Mouse (Mus musculus) heart, embryonic 11.5 days (tissue): Measurements from ENCODE around the gene Rassf10. TPM values are rescaled to one million over a fixed set of nuclear protein-coding genes. Genes with fewer than 3 reads are reported as not detected.
"Not testable (repeated sequence)": the region's sequence is repeated elsewhere in the genome, so short reads cannot be mapped to it uniquely, and the experiment has no call there.

Source experiments
- ATAC-seq: fragments of 200-750 bp; cut with Nextera tagmentation; replicated peaks from 2 replicates; pipeline ENCODE4 v1.8.0; 2017; ENCODE audit warnings: moderate library complexity; ENCODE audit not compliant: insufficient number of reproducible peaks, low FRiP score, low TSS enrichment
- H3K27ac ChIP-seq: fragments of 300-500 bp; sonication (generic); 2 replicates; pipeline ENCODE4 v1.5.1; 2014; ENCODE audit warnings: mild to moderate bottlenecking, low read depth, low read length
- H3K27me3 ChIP-seq: fragments of 300-500 bp; sonication (generic); 2 replicates; pipeline ENCODE4 v1.6.1; 2014; ENCODE audit warnings: mild to moderate bottlenecking, low read length, mixed read lengths; ENCODE audit not compliant: control insufficient read depth, insufficient read depth
- H3K36me3 ChIP-seq: fragments of 300-500 bp; sonication (generic); 2 replicates; pipeline ENCODE4 v1.6.1; 2014; ENCODE audit warnings: mild to moderate bottlenecking, low read length, moderate library complexity, mixed read lengths; ENCODE audit not compliant: control insufficient read depth, insufficient read depth
- H3K4me1 ChIP-seq: fragments of 300-500 bp; sonication (generic); 2 replicates; pipeline ENCODE4 v1.6.1; 2014; ENCODE audit warnings: low read length; ENCODE audit not compliant: control insufficient read depth, insufficient read depth
- H3K4me2 ChIP-seq: fragments of 300-500 bp; sonication (generic); 2 replicates; pipeline ENCODE4 v1.6.1; 2014; ENCODE audit warnings: mild to moderate bottlenecking, moderate library complexity
- H3K4me3 ChIP-seq: fragments of 300-500 bp; sonication (generic); 2 replicates; pipeline ENCODE4 v1.5.1; 2014; ENCODE audit warnings: low read depth, low read length
- H3K9ac ChIP-seq: fragments of 300-500 bp; sonication (generic); 2 replicates; pipeline ENCODE4 v1.6.1; 2014; ENCODE audit warnings: mild to moderate bottlenecking, low read depth, low read length, moderate library complexity
- H3K9me3 ChIP-seq: fragments of 300-500 bp; sonication (generic); replicated peaks from 2 replicates; pipeline ENCODE4 v1.6.1; 2016; ENCODE audit warnings: low read length; ENCODE audit not compliant: control insufficient read depth
- WGBS: fragments of 180-500 bp; shearing (Covaris S2); extraction: QIAGEN DNeasy Blood & Tissue Kit; methylation state at CpG from one replicate; pipeline ENCODE4 v1.1.7; 2014; ENCODE audit not compliant: insufficient replicate concordance; 5-methylcytosine and 5-hydroxymethylcytosine counted together
- polyA plus RNA-seq: library from polyadenylated mRNA; unstranded; fragments of >200 nt; fragmentation: Nextera tagmentation; extraction: Ambion mirVana; gene quantifications from 2 replicates; pipeline ENCODE4 v1.2.1, GENCODE M21; 2014

Rassf10 gene
- polyA plus RNA-seq, 1 experiment from 2014 or later = 1.8 TPM

GRCm38 (mm10) chr7:112919845-112920244, 33.9 kb upstream of the Rassf10 start:
- H3K4me1 ChIP-seq = peaks cover 6% of the 10 kb centered on the region
- no peaks in the 10 kb centered on the region for H3K36me3 ChIP-seq
- no peak overlapping the region for H3K9ac ChIP-seq
- no peak overlapping the region for H3K27ac ChIP-seq
- WGBS = under 1% methylated on average over 4 of the region's 4 CpGs
- ATAC-seq = no peak
- no peak overlapping the region for H3K4me2 ChIP-seq
- H3K4me3 ChIP-seq = no peak overlapping the region
- H3K27me3 ChIP-seq = peaks cover 4% of the 10 kb centered on the region; the same call in 1 of the 2 replicates
- no peaks in the 10 kb centered on the region for H3K9me3 ChIP-seq

GRCm38 (mm10) chr7:112922801-112923200, 31.0 kb upstream of the Rassf10 start:
- Histone ChIP-seq H3K27ac (no peak overlapping the region), H3K9ac (no peak overlapping the region), H3K36me3 (no peaks in the 10 kb centered on the region), H3K4me1 (peaks cover 6% of the 10 kb centered on the region), H3K9me3 (no peaks in the 10 kb centered on the region), H3K27me3 (peaks cover 7% of the 10 kb centered on the region; the same call in 1 of the 2 replicates), H3K4me3 (no peak overlapping the region), H3K4me2 (no peak overlapping the region)
- WGBS = 59% methylated on average over 4 of the region's 4 CpGs
- no peak for ATAC-seq

GRCm38 (mm10) chr7:112923712-112924111, 30.1 kb upstream of the Rassf10 start:
- ATAC-seq = no peak
- no peak overlapping the region for H3K4me3 ChIP-seq
- H3K27ac ChIP-seq = no peak overlapping the region
- H3K9me3 ChIP-seq = no peaks in the 10 kb centered on the region
- WGBS = 56% methylated on average over 3 of the region's 3 CpGs
- H3K36me3 ChIP-seq = no peaks in the 10 kb centered on the region
- H3K27me3 ChIP-seq = peaks cover 7% of the 10 kb centered on the region; the same call in 1 of the 2 replicates
- no peak overlapping the region for H3K4me2 ChIP-seq
- peaks cover under 1% of the 10 kb centered on the region for H3K4me1 ChIP-seq
- H3K9ac ChIP-seq = no peak overlapping the region

DNA sequence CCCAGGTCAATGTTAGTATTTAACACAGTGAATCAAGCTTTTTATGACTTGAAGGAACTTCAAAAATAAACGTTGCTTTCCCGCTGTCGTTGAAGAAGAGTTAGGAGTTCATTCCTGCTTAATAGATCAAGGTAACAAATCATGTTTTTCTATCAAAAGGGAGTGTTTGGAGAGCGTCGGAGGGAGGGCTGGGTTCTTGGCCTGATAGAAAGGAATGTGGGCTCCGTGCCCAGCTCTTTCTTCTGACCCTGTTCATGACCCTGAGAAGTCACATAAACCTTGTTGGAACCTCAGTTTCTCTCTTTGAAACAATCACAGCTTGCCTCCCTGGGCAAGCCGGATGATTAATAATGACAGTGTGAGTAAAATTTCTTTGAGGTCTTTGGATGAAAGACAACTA, 23.1 kb upstream of the Rassf10 start:
- no peak overlapping the region for H3K4me2 ChIP-seq
- 0 out of 2 replicates have a peak, but pooled peaks cover 4% of the 10 kb centered on the region for H3K4me1 ChIP-seq
- 44% methylated on average over 7 of the region's 7 CpGs for WGBS
- H3K9ac ChIP-seq = no peak overlapping the region
- H3K27me3 ChIP-seq = no peaks in the 10 kb centered on the region
- no peak overlapping the region for H3K4me3 ChIP-seq
- no peaks in the 10 kb centered on the region for H3K9me3 ChIP-seq
- ATAC-seq = no peak
- no peaks in the 10 kb centered on the region for H3K36me3 ChIP-seq
- no peak overlapping the region for H3K27ac ChIP-seq

GRCm38 (mm10) chr7:112935876-112936275, 17.9 kb upstream of the Rassf10 start:
- not testable (repeated sequence) for H3K4me2 ChIP-seq, ATAC-seq, H3K36me3 ChIP-seq, H3K4me1 ChIP-seq, H3K9ac ChIP-seq, H3K27ac ChIP-seq, H3K9me3 ChIP-seq, H3K4me3 ChIP-seq, H3K27me3 ChIP-seq
- WGBS = 68% methylated on average over 5 of the region's 5 CpGs

- no peak overlapping the region for H3K4me3 ChIP-seq
- no peak overlapping the region for H3K9ac ChIP-seq
- H3K9me3 ChIP-seq = no peaks in the 10 kb centered on the region
- H3K27me3 ChIP-seq = no peaks in the 10 kb centered on the region
- H3K4me1 ChIP-seq = no peaks in the 10 kb centered on the region
- no peak overlapping the region for H3K4me2 ChIP-seq
- no peaks in the 10 kb centered on the region for H3K36me3 ChIP-seq
- 79% methylated on average over 8 of the region's 8 CpGs for WGBS
- ATAC-seq = no peak
- H3K27ac ChIP-seq = no peak overlapping the region
Observed at GRCm38 (mm10) chr7:112937089-112937488, 16.7 kb upstream of the Rassf10 start.

DNA sequence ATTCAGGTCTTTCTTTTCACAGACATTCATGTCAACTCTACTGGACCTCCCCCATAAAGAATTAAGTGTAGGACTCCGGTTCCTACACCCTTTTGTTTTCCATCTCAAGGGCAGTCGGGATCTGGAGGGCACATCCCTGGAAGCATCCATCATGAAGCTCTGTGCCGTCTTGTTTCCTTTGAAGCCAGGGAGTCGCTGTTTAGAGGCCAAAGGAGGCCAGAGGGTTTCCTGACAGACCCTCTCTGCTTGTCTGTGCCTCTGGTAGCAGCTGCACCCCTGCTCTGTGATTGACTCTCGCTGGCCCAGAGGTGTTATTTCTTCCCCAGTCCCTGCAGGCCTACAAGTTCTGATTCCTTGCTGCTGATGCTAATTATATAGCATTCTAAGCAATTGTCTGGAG, 14.8 kb upstream of the Rassf10 start:
- no peaks in the 10 kb centered on the region for H3K27me3 ChIP-seq
- ATAC-seq = no peak

GRCm38 (mm10) chr7:112942567-112942966, 11.2 kb upstream of the Rassf10 start:
- no peak for ATAC-seq
- Histone ChIP-seq H3K27me3 (no peaks in the 10 kb centered on the region), H3K9me3 (no peaks in the 10 kb centered on the region), H3K36me3 (no peaks in the 10 kb centered on the region), H3K4me2 (no peak overlapping the region), H3K27ac (no peak overlapping the region), H3K4me3 (no peak overlapping the region), H3K4me1 (no peaks in the 10 kb centered on the region), H3K9ac (no peak overlapping the region)
- WGBS = 74% methylated on average over 5 of the region's 5 CpGs

More for the DNA sequence above, 14.8 kb upstream of the Rassf10 start:
- no peaks in the 10 kb centered on the region for H3K9me3 ChIP-seq
- H3K4me2 ChIP-seq = no peak overlapping the region
- 47% methylated on average over 5 of the region's 5 CpGs for WGBS
- no peak overlapping the region for H3K4me3 ChIP-seq
- H3K9ac ChIP-seq = no peak overlapping the region
- no peaks in the 10 kb centered on the region for H3K36me3 ChIP-seq
- no peaks in the 10 kb centered on the region for H3K4me1 ChIP-seq
- H3K27ac ChIP-seq = no peak overlapping the region

DNA sequence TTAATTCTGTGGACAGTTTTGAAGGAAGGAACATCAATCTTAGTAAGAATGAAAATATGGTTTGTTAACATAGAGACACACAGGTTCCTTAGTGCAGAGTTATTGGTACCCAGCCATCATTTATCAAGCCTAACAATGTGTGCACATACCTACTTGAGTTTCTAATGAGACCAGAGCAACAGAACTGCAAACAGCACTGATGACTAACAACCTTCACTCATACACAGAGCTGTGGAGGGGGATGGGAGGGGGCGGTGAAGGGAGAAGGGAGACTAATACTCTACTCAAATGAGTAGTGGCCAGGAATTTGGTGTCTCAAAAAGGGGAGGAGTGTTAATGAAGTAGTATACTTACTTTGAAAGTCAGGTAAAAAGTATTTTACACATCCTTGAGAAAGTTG, 10.7 kb upstream of the Rassf10 start:
- Histone ChIP-seq H3K4me2 (no peak overlapping the region), H3K27me3 (no peaks in the 10 kb centered on the region; the same call in 1 of the 2 replicates), H3K9ac (no peak overlapping the region), H3K9me3 (no peaks in the 10 kb centered on the region), H3K4me3 (no peak overlapping the region), H3K27ac (no peak overlapping the region), H3K4me1 (no peaks in the 10 kb centered on the region), H3K36me3 (no peaks in the 10 kb centered on the region)
- 97% methylated on average over 1 of the region's 1 CpGs for WGBS
- no peak for ATAC-seq
